Comparison of ENCODE assay signal across 8 mouse cellular contexts in the genomic region with DNA sequence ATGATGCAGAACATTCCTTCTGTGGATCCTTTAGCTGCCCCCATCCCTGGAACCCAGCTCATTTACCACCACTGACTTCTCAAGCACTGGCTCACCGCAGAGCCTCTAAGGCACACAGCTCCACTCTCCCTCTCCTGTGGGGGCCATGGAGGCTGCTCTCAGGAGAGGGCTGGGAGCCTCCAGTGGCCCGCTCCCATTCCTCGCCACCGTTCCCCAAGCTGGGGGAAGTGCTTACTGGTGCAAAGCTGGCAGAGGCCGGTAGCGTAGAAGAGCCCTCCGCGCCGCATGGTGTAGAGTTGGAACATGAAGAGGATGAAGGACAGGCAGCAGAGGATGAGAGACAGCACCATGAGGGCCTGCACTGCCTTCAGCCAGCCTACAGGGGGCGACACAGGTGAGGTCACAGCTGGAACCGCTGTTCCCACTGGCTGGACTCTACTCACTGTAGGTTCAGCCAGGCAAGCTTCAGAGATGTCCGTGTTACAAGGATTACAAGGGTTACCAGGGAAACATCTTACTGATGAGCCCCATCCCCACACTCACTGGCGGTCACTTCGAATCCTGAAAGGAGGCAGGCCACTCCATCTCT. TPM values are rescaled to one million over a fixed set of nuclear protein-coding genes. Genes with fewer than 3 reads are reported as not detected.
A peak's percentile ranks its signal among the peaks of the same experiment; 100 is the strongest.
DNase-seq lines count a peak whose midpoint lies in the region; ATAC-seq and TF ChIP-seq lines count a peak whose summit lies in the region.

No protein-coding gene starts in this region.

- H3K27me3 ChIP-seq in forebrain, postnatal 0 days (ENCODE audit: insufficient read depth, low read length): no peaks in the 10 kb centered on the region
- 0 out of 2 replicates have a peak, but pooled peaks cover 2% of the 10 kb centered on the region for H3K27me3 ChIP-seq in forebrain, embryonic 11.5 days (ENCODE audit: control insufficient read depth, insufficient read depth, low read length)
- no peaks in the 10 kb centered on the region for H3K27me3 ChIP-seq in limb, embryonic 10.5 days (ENCODE audit: low read depth, poor library complexity, severe bottlenecking)

- no peak for DNase-seq in forebrain, postnatal 0 days
- DNase-seq in forebrain, embryonic 11.5 days (ENCODE audit: low spot score): no peak
- peak; percentile 31 to 67 for DNase-seq in spleen, postnatal 10 days (ENCODE audit: low spot score in 2 of 2)
- no peak for DNase-seq in spleen, adult 12 weeks (ENCODE audit: low spot score)
- no peak for DNase-seq in limb, embryonic 10.5 days (ENCODE audit: low spot score)
- DNase-seq in thymus, postnatal 25 days: peak; percentile 40
- no peak for DNase-seq in frontal cortex, postnatal 14 days (ENCODE audit: low spot score in 2 of 2)
- no peak for DNase-seq in frontal cortex, postnatal 25 days (ENCODE audit: low spot score in 2 of 2)

- H3K4me1 ChIP-seq in forebrain, postnatal 0 days (ENCODE audit: insufficient read depth): peaks cover 19% of the 10 kb centered on the region
- peaks cover 15% of the 10 kb centered on the region for H3K4me1 ChIP-seq in forebrain, embryonic 11.5 days (replicated peaks; ENCODE audit: control insufficient read depth, insufficient read depth, low read length)
- H3K4me1 ChIP-seq in limb, embryonic 10.5 days: peaks cover 83% of the 10 kb centered on the region

- no peaks in the 10 kb centered on the region; the same call in 1 of the 2 replicates for H3K36me3 ChIP-seq in forebrain, postnatal 0 days (ENCODE audit: insufficient read depth)
- no peaks in the 10 kb centered on the region for H3K36me3 ChIP-seq in forebrain, embryonic 11.5 days (ENCODE audit: control insufficient read depth, insufficient read depth, low read length)
- H3K36me3 ChIP-seq in limb, embryonic 10.5 days: no peaks in the 10 kb centered on the region; the same call in 1 of the 2 replicates

- no peak overlapping the region for H3K27ac ChIP-seq in forebrain, postnatal 0 days (ENCODE audit: low read depth, low read length)
- no peak overlapping the region for H3K27ac ChIP-seq in forebrain, embryonic 11.5 days (ENCODE audit: low read depth, low read length)
- H3K27ac ChIP-seq in limb, embryonic 10.5 days: peak overlapping the region; percentile 70

- no peak overlapping the region for H3K4me3 ChIP-seq in forebrain, postnatal 0 days (ENCODE audit: low read depth, low read length)
- H3K4me3 ChIP-seq in forebrain, embryonic 11.5 days (ENCODE audit: low read depth, low read length): no peak overlapping the region
- no peak overlapping the region for H3K4me3 ChIP-seq in limb, embryonic 10.5 days

- H3K9ac ChIP-seq in forebrain, postnatal 0 days: no peak overlapping the region
- H3K9ac ChIP-seq in forebrain, embryonic 11.5 days (ENCODE audit: low read length): no peak overlapping the region

- no peak overlapping the region for H3K4me2 ChIP-seq in forebrain, postnatal 0 days (ENCODE audit: low read depth)
- H3K4me2 ChIP-seq in forebrain, embryonic 11.5 days (ENCODE audit: low read depth, low read length, severe bottlenecking): no peak overlapping the region

- no peaks in the 10 kb centered on the region for H3K9me3 ChIP-seq in forebrain, postnatal 0 days (ENCODE audit: low read length)
- no peaks in the 10 kb centered on the region for H3K9me3 ChIP-seq in forebrain, embryonic 11.5 days (ENCODE audit: control insufficient read depth, low read length)
- H3K9me3 ChIP-seq in limb, embryonic 10.5 days (replicated peaks): no peaks in the 10 kb centered on the region

- peak; percentile 51 for TF ChIP-seq CTCF in forebrain, postnatal 0 days (IDR thresholded peaks at IDR 0.05; ENCODE audit: low read depth)

- 64% methylated on average over 14 of the region's 14 CpGs for whole genome bisulfite sequencing in forebrain, postnatal 0 days
- WGBS in forebrain, embryonic 11.5 days: 63% methylated on average over 14 of the region's 14 CpGs
- WGBS in limb, embryonic 10.5 days: 71% methylated on average over 14 of the region's 14 CpGs

- no peak for ATAC-seq in forebrain, postnatal 0 days
- ATAC-seq in forebrain, embryonic 11.5 days (replicated peaks; ENCODE audit: low FRiP score): no peak

RNA-seq across cellular contexts. Expression of a gene that starts 2.0 kb away (rescaled TPM):
- 10.0 and 22.7 TPM in 2 replicates for total RNA-seq in forebrain, postnatal 0 days (2014; rRNA removed)
- 24.9 and 33.7 TPM in 2 replicates for polyA plus RNA-seq in forebrain, postnatal 0 days (2015; fragmentation: Nextera tagmentation; extraction: Ambion mirVana)
- 15.2 and 20.6 TPM in 2 replicates for polyA plus RNA-seq in forebrain, embryonic 11.5 days (2014; fragmentation: Nextera tagmentation; extraction: Ambion mirVana)
- 18.5 and 34.5 TPM in 2 replicates for polyA plus RNA-seq in limb, embryonic 10.5 days (2016; fragmentation: Nextera tagmentation; extraction: Ambion mirVana)

RNA-seq across cellular contexts. Expression of a gene that starts 4.7 kb away (rescaled TPM):
- total RNA-seq in forebrain, postnatal 0 days (2014; rRNA removed): 4.3 and 5.8 TPM in 2 replicates
- polyA plus RNA-seq in forebrain, postnatal 0 days (2015; fragmentation: Nextera tagmentation; extraction: Ambion mirVana): 3.1 and 5.1 TPM in 2 replicates
- polyA plus RNA-seq in forebrain, embryonic 11.5 days (2014; fragmentation: Nextera tagmentation; extraction: Ambion mirVana): 2.4 and 3.1 TPM in 2 replicates
- 4.4 and 6.3 TPM in 2 replicates for polyA plus RNA-seq in limb, embryonic 10.5 days (2016; fragmentation: Nextera tagmentation; extraction: Ambion mirVana)

RNA-seq across cellular contexts. Expression of a gene that starts 22.4 kb away (rescaled TPM):
- total RNA-seq in forebrain, postnatal 0 days (2014; rRNA removed): 22.1 and 29.7 TPM in 2 replicates
- polyA plus RNA-seq in forebrain, postnatal 0 days (2015; fragmentation: Nextera tagmentation; extraction: Ambion mirVana): 4.9 and 5.7 TPM in 2 replicates
- 2.6 and 3.2 TPM in 2 replicates for polyA plus RNA-seq in forebrain, embryonic 11.5 days (2014; fragmentation: Nextera tagmentation; extraction: Ambion mirVana)
- polyA plus RNA-seq in limb, embryonic 10.5 days (2016; fragmentation: Nextera tagmentation; extraction: Ambion mirVana): 4.8 and 5.7 TPM in 2 replicates

RNA-seq across cellular contexts. Expression of a gene that starts 22.7 kb away (rescaled TPM):
- total RNA-seq in forebrain, postnatal 0 days (2014; rRNA removed): 0.31 TPM in 1 of 2 replicates, not detected in the other
- 0.40 TPM in 2 replicates for polyA plus RNA-seq in forebrain, postnatal 0 days (2015; fragmentation: Nextera tagmentation; extraction: Ambion mirVana)
- polyA plus RNA-seq in forebrain, embryonic 11.5 days (2014; fragmentation: Nextera tagmentation; extraction: Ambion mirVana): 1.1 and 2.1 TPM in 2 replicates
- 1.4 and 1.5 TPM in 2 replicates for polyA plus RNA-seq in limb, embryonic 10.5 days (2016; fragmentation: Nextera tagmentation; extraction: Ambion mirVana)

RNA-seq across cellular contexts. Expression of a gene that starts 41.0 kb away (rescaled TPM):
- 9.0 and 12.9 TPM in 2 replicates for total RNA-seq in forebrain, postnatal 0 days (2014; rRNA removed)
- 1.9 and 3.4 TPM in 2 replicates for polyA plus RNA-seq in forebrain, postnatal 0 days (2015; fragmentation: Nextera tagmentation; extraction: Ambion mirVana)
- 0.16 and 0.31 TPM in 2 replicates for polyA plus RNA-seq in forebrain, embryonic 11.5 days (2014; fragmentation: Nextera tagmentation; extraction: Ambion mirVana)
- 0.09 and 0.10 TPM in 2 replicates for polyA plus RNA-seq in limb, embryonic 10.5 days (2016; fragmentation: Nextera tagmentation; extraction: Ambion mirVana)

Comparison
In these comparisons a context has a peak if more than half of its experiments do, and no peak if none do; other contexts are left out.
1. DNase-seq: peak in spleen, postnatal 10 days (2 of 2) and thymus, postnatal 25 days (single experiment); none in forebrain, postnatal 0 days (single experiment), forebrain, embryonic 11.5 days (single experiment), spleen, adult 12 weeks (single experiment), limb, embryonic 10.5 days (single experiment), frontal cortex, postnatal 14 days (0 of 2) and frontal cortex, postnatal 25 days (0 of 2).